In genomic region chr7:68559440-68560343, GRCm38 (mm10) we compare ENCODE assay signal across 16 mouse cellular contexts.
A peak's percentile ranks its signal among the peaks of the same experiment; 100 is the strongest.
DNase-seq lines count a peak whose midpoint lies in the region; ATAC-seq lines count a peak whose summit lies in the region.
"Had no signal": no experiment of that assay in that cellular context is flagged by ENCODE, and none has a peak within 500 bp of the region (broad histone marks: within the 10 kb centered on the region; RNA-seq: fewer than 3 reads in every experiment).

No protein-coding gene starts in this region.

- H3K4me2 ChIP-seq in kidney, embryonic 15.5 days = 0 out of 2 replicates have a peak overlapping the region, but pooled peaks have one; percentile 19
- H3K4me2 ChIP-seq: heart, embryonic 13.5 days; hindbrain, embryonic 13.5 days; lung, embryonic 15.5 days; neural tube, embryonic 15.5 days had no signal

- peaks cover 9% of the 10 kb centered on the region for H3K4me1 ChIP-seq in kidney, embryonic 15.5 days
- H3K4me1 ChIP-seq: lung, embryonic 15.5 days; neural tube, embryonic 15.5 days had no signal

- no peak for ATAC-seq in kidney, embryonic 15.5 days (replicated peaks; ENCODE audit: low FRiP score)

- no peaks in the 10 kb centered on the region for H3K36me3 ChIP-seq in kidney, embryonic 15.5 days
- H3K36me3 ChIP-seq: heart, embryonic 13.5 days; hindbrain, embryonic 13.5 days; lung, embryonic 15.5 days; neural tube, embryonic 15.5 days had no signal

- H3K9me3 ChIP-seq in kidney, embryonic 15.5 days (replicated peaks) = no peaks in the 10 kb centered on the region
- H3K9me3 ChIP-seq: heart, embryonic 13.5 days; hindbrain, embryonic 13.5 days; lung, embryonic 15.5 days; neural tube, embryonic 15.5 days had no signal

- no peak overlapping the region for H3K9ac ChIP-seq in kidney, embryonic 15.5 days
- H3K9ac ChIP-seq: heart, embryonic 13.5 days; hindbrain, embryonic 13.5 days; liver, embryonic 14.5 days; lung, embryonic 15.5 days; neural tube, embryonic 15.5 days had no signal

- DNase-seq in kidney, adult 11 months = no peak
- peak; percentile 30 for DNase-seq in retina, postnatal 1 day
- no peak for DNase-seq in retina, embryonic 14.5 days (ENCODE audit: low spot score)
- peak; percentile 56 for DNase-seq in forelimb bud, embryonic 11.5 days (ENCODE audit: low read depth, low spot score)
- no peak for DNase-seq in layer of hippocampus, postnatal 14 days (ENCODE audit: low spot score in 2 of 2)
- DNase-seq in cerebellum, adult 9-10 months = no peak
- DNase-seq: cerebellum, postnatal 10 days; gastrocnemius, adult 2 months; lung, postnatal 4 days had no signal

- H3K4me3 ChIP-seq in kidney, embryonic 15.5 days (replicated peaks) = no peak overlapping the region
- H3K4me3 ChIP-seq: gastrocnemius, adult 2 months; heart, embryonic 13.5 days; hindbrain, embryonic 13.5 days; lung, embryonic 15.5 days; neural tube, embryonic 15.5 days had no signal

- WGBS in kidney, embryonic 15.5 days = 38% methylated on average over 15 of the region's 15 CpGs

- no peak overlapping the region for H3K27ac ChIP-seq in kidney, embryonic 15.5 days
- H3K27ac ChIP-seq: gastrocnemius, adult 2 months; heart, embryonic 13.5 days; hindbrain, embryonic 13.5 days; kidney, postnatal 0 days; liver, embryonic 14.5 days; lung, embryonic 15.5 days; neural tube, embryonic 15.5 days had no signal

- no peaks in the 10 kb centered on the region for H3K27me3 ChIP-seq in kidney, embryonic 15.5 days
- H3K27me3 ChIP-seq: heart, embryonic 13.5 days; hindbrain, embryonic 13.5 days; lung, embryonic 15.5 days; neural tube, embryonic 15.5 days had no signal

Comparison
In these comparisons a context has a peak if more than half of its experiments do, and no peak if none do; other contexts are left out.
1. DNase-seq: peak in retina, postnatal 1 day (single experiment) and forelimb bud, embryonic 11.5 days (single experiment); none in kidney, adult 11 months (single experiment), retina, embryonic 14.5 days (single experiment), layer of hippocampus, postnatal 14 days (0 of 2) and cerebellum, adult 9-10 months (single experiment).